Mouse (Mus musculus): ENCODE data around the gene Rnf5. TPM values are rescaled to one million over a fixed set of nuclear protein-coding genes. Genes with fewer than 3 reads are reported as not detected.

Gene Rnf5
- total RNA-seq, 1 experiment: 22.8 TPM

GRCm38 (mm10) chr17:34630761-34631301, 27.3 kb upstream of the Rnf5 start:
- Histone ChIP-seq H3K4me1 (ENCODE audit: control insufficient read depth in 2 of 2, insufficient read depth in 2 of 2, low read length in 2 of 2, poor library complexity in 1 of 2) (peaks cover 6 to 29% of the 10 kb centered on the region in 2 experiments; a peak in 3 of 4 replicates), H3K36me3 (ENCODE audit: control insufficient read depth, insufficient read depth, low read length, poor library complexity, severe bottlenecking) (no peaks in the 10 kb centered on the region), H3K27ac (ENCODE audit: insufficient read depth, low read depth, low read length, poor library complexity, severe bottlenecking) (no peak overlapping the region), H3K9ac (ENCODE audit: insufficient read depth, low read depth, low read length, poor library complexity, severe bottlenecking) (no peak overlapping the region; the same call in 1 of the 2 replicates), H3K9me3 (ENCODE audit: control insufficient read depth, insufficient read depth, low read depth, low read length) (no peaks in the 10 kb centered on the region), H3K4me3 (ENCODE audit: insufficient read depth in 1 of 2, low read depth in 1 of 2, low read length in 2 of 2, poor library complexity in 1 of 2, severe bottlenecking in 1 of 2) (peak overlapping the region; percentile 35 to 48; a peak in 3 of 4 replicates)
- no peak for DNase-seq (ENCODE audit: low read depth, low spot score)
- in situ Hi-C loops (cut with MboI; ENCODE audit: low sequenced_read_pairs in 2 of 2, unreplicated experiment in 2 of 2): no loop called here
- TF ChIP-seq ZC3H11A (IDR thresholded peaks at IDR 0.05; ENCODE audit: borderline replicate concordance, low read depth, low read length): no peak
- no peak for TF ChIP-seq ZNF384 (IDR thresholded peaks at IDR 0.05; ENCODE audit: low read depth, low read length)
- no peak for TF ChIP-seq HCFC1 (IDR thresholded peaks at IDR 0.05; ENCODE audit: borderline replicate concordance, insufficient read depth, low read length)
- no peak for TF ChIP-seq MAFK (IDR thresholded peaks at IDR 0.05; ENCODE audit: insufficient read depth, low read depth, low read length)
- no peak for TF ChIP-seq CHD2 (IDR thresholded peaks at IDR 0.05; ENCODE audit: low read depth, low read length)

- DNase-seq (ENCODE audit: low read depth, low spot score): no peak
- Histone ChIP-seq H3K4me1 (ENCODE audit: control insufficient read depth in 2 of 2, insufficient read depth in 2 of 2, low read length in 2 of 2, poor library complexity in 1 of 2) (peaks cover 6 to 30% of the 10 kb centered on the region in 2 experiments; a peak in 3 of 4 replicates), H3K27ac (ENCODE audit: insufficient read depth, low read depth, low read length, poor library complexity, severe bottlenecking) (no peak overlapping the region), H3K9me3 (ENCODE audit: control insufficient read depth, insufficient read depth, low read depth, low read length) (no peaks in the 10 kb centered on the region), H3K36me3 (ENCODE audit: control insufficient read depth, insufficient read depth, low read length, poor library complexity, severe bottlenecking) (peaks cover 4% of the 10 kb centered on the region; the same call in 1 of the 2 replicates), H3K9ac (ENCODE audit: insufficient read depth, low read depth, low read length, poor library complexity, severe bottlenecking) (no peak overlapping the region), H3K4me3 (ENCODE audit: insufficient read depth in 1 of 2, low read depth in 1 of 2, low read length in 2 of 2, poor library complexity in 1 of 2, severe bottlenecking in 1 of 2) (peak overlapping the region in 1 of 2 experiments; percentile 48; a peak in 1 of 4 replicates)
- TF ChIP-seq CHD2 (IDR thresholded peaks at IDR 0.05; ENCODE audit: low read depth, low read length): no peak
- no peak for TF ChIP-seq ZC3H11A (IDR thresholded peaks at IDR 0.05; ENCODE audit: borderline replicate concordance, low read depth, low read length)
- no peak for TF ChIP-seq HCFC1 (IDR thresholded peaks at IDR 0.05; ENCODE audit: borderline replicate concordance, insufficient read depth, low read length)
- TF ChIP-seq MAFK (IDR thresholded peaks at IDR 0.05; ENCODE audit: insufficient read depth, low read depth, low read length): no peak
- no peak for TF ChIP-seq ZNF384 (IDR thresholded peaks at IDR 0.05; ENCODE audit: low read depth, low read length)
- in situ Hi-C loops (cut with MboI; ENCODE audit: low sequenced_read_pairs in 2 of 2, unreplicated experiment in 2 of 2): no loop called here
Measured at GRCm38 (mm10) chr17:34629796-34630603, 26.5 kb upstream of the Rnf5 start.

GRCm38 (mm10) chr17:34629221-34629751, 25.8 kb upstream of the Rnf5 start, which contains the start of gene Prrt1:
Prrt1 (plus strand) TSS chr17:34629533.
- TF ChIP-seq ZNF384 (IDR thresholded peaks at IDR 0.05; ENCODE audit: low read depth, low read length): no peak
- TF ChIP-seq ZC3H11A (IDR thresholded peaks at IDR 0.05; ENCODE audit: borderline replicate concordance, low read depth, low read length): no peak
- TF ChIP-seq CHD2 (IDR thresholded peaks at IDR 0.05; ENCODE audit: low read depth, low read length): no peak
- TF ChIP-seq HCFC1 (IDR thresholded peaks at IDR 0.05; ENCODE audit: borderline replicate concordance, insufficient read depth, low read length): no peak
- no peak for TF ChIP-seq MAFK (IDR thresholded peaks at IDR 0.05; ENCODE audit: insufficient read depth, low read depth, low read length)
- Histone ChIP-seq H3K9ac (ENCODE audit: insufficient read depth, low read depth, low read length, poor library complexity, severe bottlenecking) (no peak within 1 kb of the TSS), H3K4me3 (ENCODE audit: insufficient read depth in 1 of 2, low read depth in 1 of 2, low read length in 2 of 2, poor library complexity in 1 of 2, severe bottlenecking in 1 of 2) (peak within 1 kb of the TSS in 1 of 2 experiments; percentile 52; a peak in 1 of 4 replicates), H3K4me1 (ENCODE audit: control insufficient read depth in 2 of 2, insufficient read depth in 2 of 2, low read length in 2 of 2, poor library complexity in 1 of 2) (peaks cover 6 to 30% of the 10 kb centered on the region in 2 experiments; a peak in 3 of 4 replicates), H3K36me3 (ENCODE audit: control insufficient read depth, insufficient read depth, low read length, poor library complexity, severe bottlenecking) (peaks cover 4% of the 10 kb centered on the region; the same call in 1 of the 2 replicates), H3K27ac (ENCODE audit: insufficient read depth, low read depth, low read length, poor library complexity, severe bottlenecking) (no peak within 1 kb of the TSS), H3K9me3 (ENCODE audit: control insufficient read depth, insufficient read depth, low read depth, low read length) (no peaks in the 10 kb centered on the region)
- DNase-seq (ENCODE audit: low read depth, low spot score): no peak
- in situ Hi-C loops (cut with MboI; ENCODE audit: low sequenced_read_pairs in 2 of 2, unreplicated experiment in 2 of 2): no loop called here

DNA sequence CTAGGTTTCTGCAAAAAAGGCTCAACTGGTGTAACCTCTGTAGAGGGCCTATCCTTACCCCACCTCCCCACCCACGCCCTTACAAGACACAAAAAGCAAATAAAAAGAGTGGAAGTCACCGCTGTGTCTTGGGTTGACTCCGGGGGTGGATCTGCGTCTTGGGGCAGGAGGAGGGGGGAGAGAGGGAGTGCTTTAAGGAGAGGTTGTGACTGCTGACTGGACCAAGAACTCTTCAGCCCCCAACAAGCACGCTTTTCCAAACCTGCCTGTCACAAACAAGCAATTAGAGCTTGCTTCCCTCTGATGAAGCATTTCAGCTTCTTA, 25.1 kb upstream of the Rnf5 start:
- Histone ChIP-seq H3K4me1 (ENCODE audit: control insufficient read depth in 2 of 2, insufficient read depth in 2 of 2, low read length in 2 of 2, poor library complexity in 1 of 2) (peaks cover 6 to 30% of the 10 kb centered on the region in 2 experiments; a peak in 3 of 4 replicates), H3K27ac (ENCODE audit: insufficient read depth, low read depth, low read length, poor library complexity, severe bottlenecking) (no peak overlapping the region), H3K9ac (ENCODE audit: insufficient read depth, low read depth, low read length, poor library complexity, severe bottlenecking) (no peak overlapping the region), H3K9me3 (ENCODE audit: control insufficient read depth, insufficient read depth, low read depth, low read length) (no peaks in the 10 kb centered on the region), H3K4me3 (ENCODE audit: insufficient read depth in 1 of 2, low read depth in 1 of 2, low read length in 2 of 2, poor library complexity in 1 of 2, severe bottlenecking in 1 of 2) (no peak overlapping the region), H3K36me3 (ENCODE audit: control insufficient read depth, insufficient read depth, low read length, poor library complexity, severe bottlenecking) (peaks cover 4% of the 10 kb centered on the region; the same call in 1 of the 2 replicates)
- TF ChIP-seq HCFC1 (IDR thresholded peaks at IDR 0.05; ENCODE audit: borderline replicate concordance, insufficient read depth, low read length): no peak
- no peak for TF ChIP-seq MAFK (IDR thresholded peaks at IDR 0.05; ENCODE audit: insufficient read depth, low read depth, low read length)
- TF ChIP-seq CHD2 (IDR thresholded peaks at IDR 0.05; ENCODE audit: low read depth, low read length): no peak
- no peak for TF ChIP-seq ZC3H11A (IDR thresholded peaks at IDR 0.05; ENCODE audit: borderline replicate concordance, low read depth, low read length)
- TF ChIP-seq ZNF384 (IDR thresholded peaks at IDR 0.05; ENCODE audit: low read depth, low read length): no peak
- in situ Hi-C loops (cut with MboI; ENCODE audit: low sequenced_read_pairs in 2 of 2, unreplicated experiment in 2 of 2): no loop called here
- DNase-seq (ENCODE audit: low read depth, low spot score): no peak

Data from ES-E14 (cell line).